Mouse (Mus musculus): ENCODE data around the gene Col23a1.
"Not testable (repeated sequence)": the region's sequence is repeated elsewhere in the genome, so short reads cannot be mapped to it uniquely, and the experiment has no call there.

Gene Col23a1

DNA sequence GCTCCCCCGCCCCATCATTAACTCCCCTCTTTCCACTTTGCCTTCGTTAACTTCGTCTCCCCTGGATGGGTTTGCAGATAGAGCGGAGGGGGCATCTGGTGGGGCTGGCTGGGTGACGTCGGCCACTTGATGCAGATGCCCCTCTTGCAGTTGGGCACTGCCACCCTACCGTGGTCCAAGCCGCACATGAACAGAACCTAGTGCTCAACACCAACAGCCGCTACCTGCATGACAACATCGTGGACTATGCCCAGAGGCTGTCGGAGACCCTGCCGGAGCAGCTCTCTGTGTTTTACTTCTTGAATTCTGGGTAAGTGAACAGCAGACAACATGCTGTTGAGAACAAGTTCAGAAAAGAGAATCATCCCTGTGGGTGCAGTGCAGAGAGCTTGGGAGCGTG lies 296.7 kb downstream of the Col23a1 start:
- no peak for DNase-seq (ENCODE audit: low read depth in 2 of 2, low spot score in 2 of 2)

DNA sequence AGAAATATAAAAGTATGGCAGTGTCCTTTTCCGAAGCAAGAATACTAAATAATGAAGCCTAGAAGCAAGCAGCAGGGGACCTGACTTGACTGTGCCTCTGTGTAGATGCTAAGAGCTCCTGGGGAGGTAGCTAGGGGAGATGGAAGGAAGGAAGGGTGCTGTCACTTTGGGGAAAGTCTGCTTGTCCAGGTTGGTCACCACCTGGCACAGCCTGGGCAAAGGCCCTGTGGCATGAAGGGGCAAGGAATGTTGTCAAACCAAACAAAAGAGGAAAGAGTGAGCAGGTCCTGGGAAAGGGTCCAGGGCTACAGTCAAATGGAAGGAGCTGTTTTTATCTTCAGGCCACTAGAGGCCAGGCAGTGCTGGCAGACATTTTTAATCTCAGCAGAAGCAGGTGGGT lies 297.3 kb downstream of the Col23a1 start:
- no peak for DNase-seq (ENCODE audit: low read depth in 2 of 2, low spot score in 2 of 2)

DNA sequence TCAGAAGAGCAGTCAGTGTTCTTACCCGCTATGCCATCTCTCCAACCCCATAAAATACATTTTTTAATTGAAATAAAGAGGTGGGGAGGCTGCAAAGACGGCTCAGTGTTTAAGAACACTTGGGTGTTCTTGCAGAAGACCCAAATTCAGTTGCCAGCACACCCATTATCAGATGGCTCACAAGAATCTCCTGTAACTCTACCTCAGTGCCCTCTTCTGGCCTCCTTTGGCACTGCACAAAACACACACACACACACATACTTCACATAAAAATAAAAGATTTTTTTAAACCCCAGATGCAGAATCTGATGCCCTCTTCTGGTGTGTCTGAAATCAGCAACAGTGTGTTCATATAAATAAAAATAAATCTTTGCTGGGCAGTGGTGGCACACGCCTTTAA lies 299.1 kb downstream of the Col23a1 start:
- DNase-seq (ENCODE audit: low read depth in 2 of 2, low spot score in 2 of 2): no peak

GRCm38 (mm10) chr11:51590002-51590401 lies 300.3 kb downstream of the Col23a1 start:
- DNase-seq (ENCODE audit: low read depth in 2 of 2, low spot score in 2 of 2): no peak

DNA sequence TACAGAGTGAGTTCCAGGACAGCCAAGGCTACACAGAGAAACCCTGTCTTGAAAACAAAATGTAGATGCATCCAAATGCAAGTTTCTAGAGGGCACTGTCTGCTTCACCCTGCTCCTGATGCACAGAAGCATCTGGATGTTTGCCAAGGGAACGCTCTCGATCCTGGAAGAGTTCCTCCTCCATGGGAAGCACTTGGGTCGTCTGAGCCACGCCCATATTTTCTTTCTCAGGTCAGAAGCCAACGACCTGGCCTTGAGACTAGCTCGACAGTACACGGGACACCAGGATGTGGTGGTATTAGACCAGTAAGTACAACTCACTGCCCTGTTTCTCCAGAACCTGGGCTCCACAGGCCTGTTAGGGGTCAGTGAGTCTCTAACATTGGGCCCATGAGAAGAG lies 301.4 kb downstream of the Col23a1 start:
- DNase-seq (ENCODE audit: low read depth in 2 of 2, low spot score in 2 of 2): no peak

GRCm38 (mm10) chr11:51591915-51592314 lies 302.2 kb downstream of the Col23a1 start:
- DNase-seq (ENCODE audit: low read depth in 2 of 2, low spot score in 2 of 2): no peak

DNA sequence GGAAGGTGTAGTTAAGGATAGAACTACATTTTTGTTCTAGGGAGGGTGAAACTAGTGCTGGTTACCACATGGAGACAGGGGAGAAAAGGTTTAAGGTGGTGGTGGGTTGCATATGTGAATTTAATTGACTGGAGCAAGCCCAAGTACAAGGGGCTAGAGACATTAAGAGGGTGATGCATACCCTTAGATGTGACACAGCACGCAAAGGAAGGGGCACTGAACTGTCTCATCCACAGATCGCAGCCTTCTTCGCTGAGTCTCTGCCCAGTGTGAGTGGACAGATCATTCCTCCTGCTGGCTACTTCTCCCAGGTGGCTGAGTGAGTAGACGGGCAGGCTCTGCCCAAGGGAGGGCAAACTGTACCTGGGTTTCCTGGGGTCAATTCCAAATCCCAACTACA lies 303.6 kb downstream of the Col23a1 start:
- no peak for DNase-seq (ENCODE audit: low read depth in 2 of 2, low spot score in 2 of 2)

- DNase-seq (ENCODE audit: low read depth in 2 of 2, low spot score in 2 of 2): no peak
Measured at GRCm38 (mm10) chr11:51593849-51594248, 304.1 kb downstream of the Col23a1 start.

GRCm38 (mm10) chr11:51594715-51595350 lies 305.1 kb downstream of the Col23a1 start:
- no peak for DNase-seq (ENCODE audit: low read depth in 2 of 2, low spot score in 2 of 2)

GRCm38 (mm10) chr11:51595459-51596083 lies 305.9 kb downstream of the Col23a1 start:
- no peak for DNase-seq (ENCODE audit: low read depth in 2 of 2, low spot score in 2 of 2)

- no peak for DNase-seq (ENCODE audit: low read depth in 2 of 2, low spot score in 2 of 2)
Measured at GRCm38 (mm10) chr11:51597553-51597952, 307.8 kb downstream of the Col23a1 start.

DNA sequence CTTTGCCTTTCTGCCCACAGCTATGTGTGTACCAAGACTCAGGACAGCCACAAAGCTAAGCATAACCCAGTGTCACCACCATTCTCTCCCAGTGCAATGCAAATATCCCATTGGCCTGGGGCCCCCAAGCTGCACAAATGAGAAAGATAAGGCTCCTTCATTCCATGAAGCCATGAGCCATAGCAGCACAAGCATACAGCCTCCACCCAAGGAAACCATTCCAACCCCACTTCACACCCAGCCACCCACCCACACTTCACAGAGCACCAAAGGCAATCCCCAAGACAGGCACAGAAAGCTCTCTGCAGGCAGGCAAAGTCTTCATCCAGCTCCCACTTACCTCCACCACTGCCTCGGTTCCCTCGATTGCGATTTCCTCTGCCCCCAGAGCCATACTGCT lies 312.5 kb downstream of the Col23a1 start:
- no peak for DNase-seq (ENCODE audit: low read depth in 2 of 2, low spot score in 2 of 2)

GRCm38 (mm10) chr11:51605602-51606446 lies 316.1 kb downstream of the Col23a1 start:
- peak; percentile 72 to 78 for DNase-seq (ENCODE audit: low read depth in 2 of 2, low spot score in 2 of 2)

- DNase-seq (ENCODE audit: low read depth in 2 of 2, low spot score in 2 of 2): peak; percentile 97 to 98
Measured at GRCm38 (mm10) chr11:51606447-51607095, 316.9 kb downstream of the Col23a1 start, which contains the start of gene Hnrnpab. TSS of gene Hnrnpab (minus strand) at chr11:51606847.

GRCm38 (mm10) chr11:51607096-51607738 lies 317.5 kb downstream of the Col23a1 start:
- DNase-seq (ENCODE audit: low read depth in 2 of 2, low spot score in 2 of 2): no peak

DNA sequence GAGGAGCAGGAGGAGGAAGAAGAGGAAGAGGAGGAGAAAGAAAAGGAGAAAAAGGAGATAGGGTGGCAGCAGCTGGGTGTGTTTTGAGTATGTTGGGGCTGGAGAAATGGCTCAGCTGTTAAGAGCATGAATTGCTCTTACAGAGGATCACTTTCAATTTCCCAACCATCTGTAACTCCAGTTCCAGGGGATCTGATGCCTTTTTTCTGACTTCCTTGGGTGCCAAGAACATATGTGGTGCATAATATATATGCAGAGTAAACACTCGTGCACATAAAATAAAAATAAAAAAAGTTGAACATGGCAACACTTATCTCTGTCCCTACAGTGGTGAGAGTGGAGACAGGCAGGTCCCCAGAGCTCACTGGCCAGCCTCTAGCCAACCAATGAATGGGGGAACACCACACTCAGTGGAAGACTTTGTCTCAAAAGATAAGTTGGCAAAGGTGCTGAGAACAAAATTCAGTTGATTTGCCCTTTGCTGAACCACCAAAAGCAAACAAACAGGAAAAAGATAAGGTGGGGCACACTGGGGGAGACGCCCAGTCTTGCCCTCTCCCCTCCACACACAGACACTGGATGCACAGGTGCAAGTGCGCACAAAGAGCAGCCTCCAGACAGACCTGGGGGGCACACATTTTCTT lies 319.7 kb downstream of the Col23a1 start:
- no peak for DNase-seq (ENCODE audit: low read depth in 2 of 2, low spot score in 2 of 2)

DNA sequence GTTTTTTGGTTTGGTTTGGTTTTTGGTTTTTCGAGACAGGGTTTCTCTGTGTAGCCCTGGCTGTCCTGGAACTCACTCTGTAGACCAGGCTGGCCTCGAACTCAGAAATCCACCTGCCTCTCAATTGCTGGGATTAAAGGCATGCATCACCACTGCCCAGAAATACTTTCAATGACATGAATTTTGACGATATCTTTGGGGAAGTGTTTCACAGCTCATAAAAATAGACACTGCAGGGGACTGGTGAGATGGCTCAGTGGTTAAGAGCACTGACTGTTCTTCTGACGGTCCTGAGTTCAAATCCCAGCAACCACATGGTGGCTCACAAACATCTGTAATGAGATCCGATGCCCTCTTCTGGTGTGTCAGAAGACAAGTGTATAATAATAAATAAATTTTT lies 320.2 kb downstream of the Col23a1 start:
- not testable (repeated sequence) for DNase-seq (ENCODE audit: low read depth in 2 of 2, low spot score in 2 of 2)

DNA sequence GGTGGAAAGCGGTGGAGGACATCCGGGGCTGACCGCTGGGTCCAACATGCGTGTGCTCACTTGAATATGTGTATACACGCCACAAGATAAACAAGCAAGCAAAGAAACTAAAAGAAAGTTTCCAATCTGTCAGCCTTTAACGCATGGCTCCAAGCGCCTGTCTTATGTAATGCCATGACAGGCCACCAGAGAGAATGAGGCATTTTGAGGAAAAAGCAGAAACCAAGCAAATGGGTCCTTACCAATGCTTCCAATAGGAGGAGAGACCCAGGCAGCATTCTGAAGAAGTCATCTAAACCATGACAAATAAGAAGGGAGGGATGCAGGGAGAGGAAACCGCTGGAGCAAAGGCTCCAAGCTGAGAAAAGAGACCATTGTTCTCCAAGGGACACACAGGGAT lies 324.5 kb downstream of the Col23a1 start:
- no peak for DNase-seq (ENCODE audit: low read depth in 2 of 2, low spot score in 2 of 2)

DNA sequence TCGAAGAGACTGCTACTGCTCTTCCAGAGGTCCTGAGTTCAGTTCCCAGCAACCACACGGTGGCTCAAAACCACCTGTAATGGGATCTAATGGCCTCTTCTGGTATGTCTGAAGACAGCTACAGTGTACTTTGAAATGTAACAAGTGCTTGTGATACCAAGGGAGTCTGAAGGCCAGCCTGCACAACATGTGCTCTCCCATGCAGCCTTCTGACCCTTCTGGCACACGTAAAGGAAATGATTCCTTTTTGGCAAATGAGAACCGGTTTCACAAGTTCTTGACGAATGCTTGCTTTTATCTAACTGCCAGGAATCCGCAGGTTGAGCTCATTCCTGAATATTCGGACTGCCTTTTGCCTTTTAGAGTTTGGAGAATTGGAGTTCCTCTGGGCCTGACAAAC lies 325.4 kb downstream of the Col23a1 start:
- DNase-seq (ENCODE audit: low read depth in 2 of 2, low spot score in 2 of 2): no peak

- peak; percentile 40 to 41 for DNase-seq (ENCODE audit: low read depth in 2 of 2, low spot score in 2 of 2)
Measured at GRCm38 (mm10) chr11:51615601-51616000, 325.9 kb downstream of the Col23a1 start.

- DNase-seq (ENCODE audit: low read depth in 2 of 2, low spot score in 2 of 2): not testable (repeated sequence)
Measured at GRCm38 (mm10) chr11:51616113-51616512, 326.4 kb downstream of the Col23a1 start.

Measured in CD8-positive naive resting alpha-beta T cell, adult 2 months (primary cell).